Mouse (Mus musculus) hematopoietic stem cell, adult 5-6 weeks (primary cell): ENCODE results near the gene Smr3a. TPM values are rescaled to one million over a fixed set of nuclear protein-coding genes. Genes with fewer than 3 reads are reported as not detected.

ENCODE experiments used
- ATAC-seq, 2 experiments: fragments of 125-278 bp in 1 of 2; replicated peaks in 1 of 2; 2 replicates each; pipeline ENCODE4 v1.8.0; 2016 to 2017; ENCODE audit warnings: inconsistent platforms in 2 of 2, mild to moderate bottlenecking in 2 of 2, moderate number of reproducible peaks in 2 of 2, low read depth in 1 of 2, moderate TSS enrichment in 1 of 2; ENCODE audit not compliant: low FRiP score in 2 of 2, poor library complexity in 2 of 2, severe bottlenecking in 2 of 2, insufficient read depth in 1 of 2, low TSS enrichment in 1 of 2
- total RNA-seq: library from RNA; stranded (forward); fragments of 172-1452, 232-1000 nt; gene quantifications from 2 replicates; pipeline ENCODE4 v1.2.3, GENCODE M21; 2017

Gene Smr3a
- total RNA-seq: not detected in 2 replicates

- ATAC-seq: no peak
Measured at GRCm38 (mm10) chr5:88002249-88002648, at the start of gene Smr3a. Gene Smr3a (plus strand): TSS chr5:88002549.

- no peak for ATAC-seq
Measured at GRCm38 (mm10) chr5:87969201-87969600, 33.1 kb upstream of the Smr3a start, which contains the start of the genes 2310003L06Rik and Gm28434. Gene 2310003L06Rik (plus strand): TSS chr5:87969459. Gene Gm28434 (plus strand): TSS chr5:87969517.

GRCm38 (mm10) chr5:87979139-87979538, 23.2 kb upstream of the Smr3a start, which contains the start of gene Cabs1:
Gene Cabs1 (plus strand): TSS chr5:87979439.
- ATAC-seq: no peak

- 0 out of 4 replicates have a peak, but pooled peaks of 1 of the 2 experiments have one; percentile 25 for ATAC-seq
Measured at GRCm38 (mm10) chr5:87982468-87983214, 19.7 kb upstream of the Smr3a start.

- ATAC-seq: no peak
Measured at GRCm38 (mm10) chr5:88005241-88005640, 2.9 kb downstream of the Smr3a start.

Other genes with a start within 250 kb of the Smr3a start
- gene Csn1s2a, start 228.0 kb upstream of the Smr3a start, total RNA-seq: not detected in 2 replicates
- gene Csn1s2b, start 194.5 kb upstream of the Smr3a start, total RNA-seq: not detected in 2 replicates
- gene Prr27, start 176.9 kb upstream of the Smr3a start, total RNA-seq: not detected in 2 replicates
- not detected in 2 replicates for gene Odam, start 117.5 kb upstream of the Smr3a start, total RNA-seq
- not detected in 2 replicates for gene Csn3, start 77.0 kb upstream of the Smr3a start, total RNA-seq
- gene 2310003L06Rik, start 33.1 kb upstream of the Smr3a start, total RNA-seq: not detected in 2 replicates
- not detected in 2 replicates for gene Gm28434, start 33.0 kb upstream of the Smr3a start, total RNA-seq
- not detected in 2 replicates for gene Cabs1, start 23.1 kb upstream of the Smr3a start, total RNA-seq
- gene Smr2, start 84.0 kb downstream of the Smr3a start, total RNA-seq: not detected in 2 replicates
- not detected in 2 replicates for gene Gm11116, start 109.0 kb downstream of the Smr3a start, total RNA-seq
- not detected in 2 replicates for gene Gm11115, start 151.6 kb downstream of the Smr3a start, total RNA-seq